Mouse (Mus musculus): ENCODE measurements around the gene Kpna2. TPM values are rescaled to one million over a fixed set of nuclear protein-coding genes. Genes with fewer than 3 reads are reported as not detected.
A peak's percentile ranks its signal among the peaks of the same experiment; 100 is the strongest.
"Not testable (repeated sequence)": the region's sequence is repeated elsewhere in the genome, so short reads cannot be mapped to it uniquely, and the experiment has no call there.

Kpna2 gene
- polyA plus RNA-seq, 1 experiment from 2014 or later = 635 TPM

DNA sequence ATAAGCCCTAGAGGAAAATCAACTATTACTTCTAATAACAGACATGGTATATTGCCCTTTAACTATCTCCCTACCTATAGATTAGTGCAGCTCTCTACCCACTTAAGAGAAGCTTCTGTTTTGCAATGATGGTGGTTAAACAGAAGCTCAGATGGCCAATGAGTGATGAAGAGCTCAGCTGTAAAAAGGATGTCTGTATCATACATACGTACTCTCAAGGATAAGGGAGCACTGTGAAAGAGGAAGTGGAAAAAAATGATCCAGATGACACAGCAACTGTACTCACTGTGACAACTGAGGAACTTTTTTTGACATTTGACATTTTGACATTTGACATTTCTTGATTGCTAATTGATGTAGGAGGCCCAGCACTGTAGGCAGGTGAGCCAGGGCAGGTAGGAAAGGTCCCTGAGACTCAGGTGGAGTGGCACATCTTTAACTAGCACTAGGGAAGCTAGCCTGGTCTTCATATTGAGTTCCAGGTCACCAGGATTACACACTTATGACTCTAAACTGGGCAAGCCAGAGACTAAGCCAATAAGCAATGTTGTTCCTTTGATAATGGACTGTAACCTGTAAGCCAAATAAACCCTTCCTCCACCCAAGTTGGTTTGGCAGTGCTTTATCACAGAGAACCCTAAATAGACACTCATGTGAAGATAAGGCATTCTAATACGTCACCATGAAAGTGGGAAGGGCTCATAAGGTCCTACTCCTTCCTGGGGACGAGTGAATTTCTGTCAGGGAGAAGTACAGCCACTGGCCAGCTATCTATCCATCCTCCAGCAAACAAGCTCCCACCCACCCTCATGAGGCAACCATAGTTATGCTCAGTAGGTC lies 4.9 kb downstream of the Kpna2 start:
- Histone ChIP-seq H3K4me3 (no peak overlapping the region), H3K36me3 (peaks cover 81% of the 10 kb centered on the region), H3K4me1 (peaks cover 11% of the 10 kb centered on the region), H3K27ac (no peak overlapping the region), H3K9me3 (replicated peaks) (no peaks in the 10 kb centered on the region), H3K27me3 (ENCODE audit: low read depth, poor library complexity, severe bottlenecking) (no peaks in the 10 kb centered on the region)
- DNase-seq (ENCODE audit: low spot score) = no peak
- WGBS = 78% methylated on average over 3 of the region's 3 CpGs

GRCm38 (mm10) chr11:106987384-106987783 lies 12.0 kb downstream of the Kpna2 start:
- WGBS = 94% methylated on average over 2 of the region's 2 CpGs
- peaks cover 1% of the 10 kb centered on the region; the same call in 1 of the 2 replicates for H3K4me1 ChIP-seq
- H3K36me3 ChIP-seq = peaks cover 81% of the 10 kb centered on the region
- H3K27ac ChIP-seq = no peak overlapping the region
- H3K4me3 ChIP-seq = no peak overlapping the region
- H3K27me3 ChIP-seq (ENCODE audit: low read depth, poor library complexity, severe bottlenecking) = no peaks in the 10 kb centered on the region
- DNase-seq (ENCODE audit: low spot score) = no peak
- no peaks in the 10 kb centered on the region for H3K9me3 ChIP-seq (replicated peaks)

- H3K27ac ChIP-seq; H3K4me3 ChIP-seq; H3K4me1 ChIP-seq; DNase-seq (ENCODE audit: low spot score); H3K9me3 ChIP-seq (replicated peaks); H3K27me3 ChIP-seq (ENCODE audit: low read depth, poor library complexity, severe bottlenecking): not testable (repeated sequence)
- WGBS = 84% methylated on average over 9 of the region's 9 CpGs
- H3K36me3 ChIP-seq = peaks cover 70% of the 10 kb centered on the region
These were observed 13.2 kb downstream of the Kpna2 start for GRCm38 (mm10) chr11:106985979-106986604.

- Histone ChIP-seq H3K27me3 (ENCODE audit: low read depth, poor library complexity, severe bottlenecking) (no peaks in the 10 kb centered on the region), H3K4me1 (peaks cover 5% of the 10 kb centered on the region), H3K9me3 (replicated peaks) (no peaks in the 10 kb centered on the region), H3K36me3 (peaks cover 34% of the 10 kb centered on the region), H3K4me3 (no peak overlapping the region), H3K27ac (no peak overlapping the region)
- DNase-seq (ENCODE audit: low spot score) = no peak
- WGBS = 70% methylated on average over 5 of the region's 5 CpGs
These were observed 17.0 kb downstream of the Kpna2 start for GRCm38 (mm10) chr11:106982351-106982750.

- Histone ChIP-seq H3K27me3 (ENCODE audit: low read depth, poor library complexity, severe bottlenecking) (no peaks in the 10 kb centered on the region), H3K36me3 (peaks cover 29% of the 10 kb centered on the region), H3K4me3 (no peak overlapping the region), H3K4me1 (peaks cover 5% of the 10 kb centered on the region), H3K9me3 (replicated peaks) (no peaks in the 10 kb centered on the region), H3K27ac (no peak overlapping the region)
- DNase-seq (ENCODE audit: low spot score) = no peak
- WGBS = 84% methylated on average over 1 of the region's 1 CpGs
These were observed 17.6 kb downstream of the Kpna2 start for GRCm38 (mm10) chr11:106981787-106982186.

- peaks cover 9% of the 10 kb centered on the region for H3K4me1 ChIP-seq
- peak; percentile 42 for DNase-seq (ENCODE audit: low spot score)
- 35% methylated on average over 7 of the region's 7 CpGs for WGBS
- no peak overlapping the region for H3K4me3 ChIP-seq
- H3K9me3 ChIP-seq (replicated peaks) = no peaks in the 10 kb centered on the region
- no peaks in the 10 kb centered on the region for H3K27me3 ChIP-seq (ENCODE audit: low read depth, poor library complexity, severe bottlenecking)
- peaks cover 19% of the 10 kb centered on the region for H3K36me3 ChIP-seq
- H3K27ac ChIP-seq = no peak overlapping the region
These were observed 18.9 kb downstream of the Kpna2 start for GRCm38 (mm10) chr11:106980455-106980854.

DNA sequence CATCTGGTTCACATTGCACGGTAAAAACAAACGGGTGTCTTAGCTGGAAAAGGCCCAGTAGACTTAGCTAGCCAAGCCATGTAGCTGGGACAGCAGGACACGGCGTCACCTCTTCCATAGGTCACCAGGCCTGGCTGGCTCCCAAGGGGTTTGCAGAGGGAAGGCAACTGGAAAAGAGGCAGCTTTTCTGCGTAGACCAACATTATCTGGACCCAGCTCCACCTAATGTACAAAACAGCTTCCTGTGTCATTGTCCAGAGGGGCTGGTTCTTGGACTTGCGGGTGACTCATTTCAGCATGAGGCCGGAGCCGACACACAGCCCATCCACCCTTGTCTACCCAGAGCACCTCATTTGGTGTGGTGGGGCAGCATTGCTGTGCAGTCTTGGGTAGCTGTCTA lies 23.1 kb downstream of the Kpna2 start:
- H3K27ac ChIP-seq = no peak overlapping the region; the same call in 1 of the 2 replicates
- 0 out of 2 replicates have a peak, but pooled peaks cover 4% of the 10 kb centered on the region for H3K4me1 ChIP-seq
- DNase-seq (ENCODE audit: low spot score) = no peak
- no peaks in the 10 kb centered on the region for H3K36me3 ChIP-seq
- H3K4me3 ChIP-seq = no peak overlapping the region
- no peaks in the 10 kb centered on the region for H3K27me3 ChIP-seq (ENCODE audit: low read depth, poor library complexity, severe bottlenecking)
- H3K9me3 ChIP-seq (replicated peaks) = no peaks in the 10 kb centered on the region
- WGBS = 85% methylated on average over 8 of the region's 8 CpGs

DNA sequence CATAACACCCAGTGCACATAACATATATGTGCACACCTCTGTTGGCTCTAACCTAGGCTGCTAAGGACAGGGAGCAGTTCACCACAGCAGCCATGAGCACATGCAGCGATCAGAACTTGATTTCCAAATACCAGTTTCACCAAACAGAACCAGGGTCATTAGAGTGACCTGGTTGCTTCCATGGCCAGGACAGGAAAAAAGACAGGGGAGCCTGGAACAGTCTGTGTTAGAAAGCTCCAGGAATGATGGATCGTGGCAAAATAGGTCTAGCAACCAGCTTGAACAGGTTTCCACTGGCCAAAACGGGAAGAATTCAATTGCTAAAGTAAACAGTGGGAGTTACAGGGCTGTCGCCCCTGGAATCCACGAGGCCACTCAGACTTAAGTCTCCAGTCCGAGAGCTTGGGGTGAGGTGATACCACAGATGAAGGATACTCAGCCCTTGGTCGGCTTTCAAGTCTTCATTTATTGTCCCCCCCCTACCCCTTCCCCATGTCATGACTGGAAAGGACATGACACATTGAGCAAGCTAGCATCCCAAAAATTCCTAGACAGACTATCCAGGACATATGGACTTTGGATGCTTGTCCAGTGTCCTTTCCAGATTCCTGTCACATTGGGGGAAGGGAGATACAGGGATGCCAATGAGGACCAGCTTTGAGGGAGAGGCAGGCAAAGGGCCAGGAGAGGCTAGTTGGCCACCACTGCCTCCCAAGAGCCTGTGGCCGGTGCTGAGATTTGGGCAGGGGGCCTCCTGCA lies 23.7 kb downstream of the Kpna2 start:
- H3K4me3 ChIP-seq = no peak overlapping the region
- WGBS = 74% methylated on average over 8 of the region's 8 CpGs
- H3K36me3 ChIP-seq = no peaks in the 10 kb centered on the region
- 0 out of 2 replicates have a peak, but pooled peaks cover 4% of the 10 kb centered on the region for H3K4me1 ChIP-seq
- no peak for DNase-seq (ENCODE audit: low spot score)
- no peak overlapping the region; the same call in 1 of the 2 replicates for H3K27ac ChIP-seq
- no peaks in the 10 kb centered on the region for H3K27me3 ChIP-seq (ENCODE audit: low read depth, poor library complexity, severe bottlenecking)
- H3K9me3 ChIP-seq (replicated peaks) = no peaks in the 10 kb centered on the region

- H3K36me3 ChIP-seq = no peaks in the 10 kb centered on the region
- H3K9me3 ChIP-seq (replicated peaks) = no peaks in the 10 kb centered on the region
- no peak overlapping the region for H3K27ac ChIP-seq
- no peak overlapping the region for H3K4me3 ChIP-seq
- no peaks in the 10 kb centered on the region for H3K27me3 ChIP-seq (ENCODE audit: low read depth, poor library complexity, severe bottlenecking)
- 84% methylated on average over 2 of the region's 2 CpGs for WGBS
- no peak for DNase-seq (ENCODE audit: low spot score)
- 0 out of 2 replicates have a peak, but pooled peaks cover 4% of the 10 kb centered on the region for H3K4me1 ChIP-seq
These were observed 24.9 kb downstream of the Kpna2 start for GRCm38 (mm10) chr11:106974440-106974839.

- no peak overlapping the region for H3K4me3 ChIP-seq
- no peaks in the 10 kb centered on the region for H3K9me3 ChIP-seq (replicated peaks)
- no peak for DNase-seq (ENCODE audit: low spot score)
- no peaks in the 10 kb centered on the region for H3K36me3 ChIP-seq
- 85% methylated on average over 5 of the region's 5 CpGs for WGBS
- H3K27me3 ChIP-seq (ENCODE audit: low read depth, poor library complexity, severe bottlenecking) = no peaks in the 10 kb centered on the region
- 0 out of 2 replicates have a peak, but pooled peaks cover 4% of the 10 kb centered on the region for H3K4me1 ChIP-seq
- no peak overlapping the region for H3K27ac ChIP-seq
These were observed 26.3 kb downstream of the Kpna2 start for GRCm38 (mm10) chr11:106973016-106973415.

DNA sequence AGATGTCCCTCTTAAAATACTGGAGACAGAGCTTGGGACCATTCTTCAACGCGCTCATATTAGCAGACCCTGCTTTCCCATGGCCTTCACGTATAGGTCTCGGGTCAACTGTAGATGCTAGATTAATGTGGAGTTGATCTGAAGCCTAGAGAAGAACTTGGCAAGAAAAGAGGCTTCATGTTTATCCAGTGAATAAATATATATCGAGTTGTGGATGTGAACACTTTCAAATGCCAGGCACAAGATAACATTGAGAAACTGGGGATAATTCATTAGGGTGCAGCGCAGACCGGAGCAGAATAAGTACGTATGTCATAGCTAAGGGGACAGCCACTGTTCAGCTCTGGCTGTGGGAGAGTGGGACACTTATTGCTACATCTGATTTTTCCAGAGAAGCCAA lies 29.5 kb downstream of the Kpna2 start:
- 94% methylated on average over 8 of the region's 8 CpGs for WGBS
- Histone ChIP-seq H3K4me3 (no peak overlapping the region), H3K27ac (no peak overlapping the region), H3K36me3 (no peaks in the 10 kb centered on the region), H3K4me1 (no peaks in the 10 kb centered on the region), H3K27me3 (ENCODE audit: low read depth, poor library complexity, severe bottlenecking) (no peaks in the 10 kb centered on the region), H3K9me3 (replicated peaks) (no peaks in the 10 kb centered on the region)
- no peak for DNase-seq (ENCODE audit: low spot score)

GRCm38 (mm10) chr11:106967630-106968029 lies 31.7 kb downstream of the Kpna2 start:
- Histone ChIP-seq H3K9me3 (replicated peaks) (no peaks in the 10 kb centered on the region), H3K27ac (0 out of 2 replicates have a peak overlapping the region, but pooled peaks have one; percentile 15), H3K36me3 (no peaks in the 10 kb centered on the region), H3K27me3 (ENCODE audit: low read depth, poor library complexity, severe bottlenecking) (no peaks in the 10 kb centered on the region), H3K4me3 (no peak overlapping the region), H3K4me1 (no peaks in the 10 kb centered on the region)
- 77% methylated on average over 10 of the region's 10 CpGs for WGBS
- DNase-seq (ENCODE audit: low spot score) = no peak

- DNase-seq (ENCODE audit: low spot score) = no peak
- H3K36me3 ChIP-seq = no peaks in the 10 kb centered on the region
- no peaks in the 10 kb centered on the region for H3K27me3 ChIP-seq (ENCODE audit: low read depth, poor library complexity, severe bottlenecking)
- WGBS = 89% methylated on average over 4 of the region's 4 CpGs
- H3K4me1 ChIP-seq = peaks cover 8% of the 10 kb centered on the region
- H3K4me3 ChIP-seq = no peak overlapping the region
- H3K9me3 ChIP-seq (replicated peaks) = no peaks in the 10 kb centered on the region
- H3K27ac ChIP-seq = no peak overlapping the region
These were observed 33.5 kb downstream of the Kpna2 start for GRCm38 (mm10) chr11:106965881-106966280.

Data from limb, embryonic 10.5 days (tissue).